Mouse (Mus musculus) kidney, postnatal 0 days (tissue): Measurements from ENCODE around the gene Tenm3. TPM values are rescaled to one million over a fixed set of nuclear protein-coding genes. Genes with fewer than 3 reads are reported as not detected.

ENCODE experiments used
- ATAC-seq: fragments of 200-750 bp; cut with Nextera tagmentation; replicated peaks from 2 replicates; pipeline ENCODE4 v1.8.0; 2017; ENCODE audit warnings: low read depth, moderate number of reproducible peaks, moderate TSS enrichment, moderate library complexity; ENCODE audit not compliant: low FRiP score
- DNase-seq: peaks from one replicate; pipeline ENCODE4 v3.0.0-alpha.2; 2016; ENCODE audit warnings: low spot score
- H3K27ac ChIP-seq: fragments of 300-500 bp; sonication (generic); 2 replicates; pipeline ENCODE4 v1.5.1; 2014; ENCODE audit warnings: mild to moderate bottlenecking
- H3K27me3 ChIP-seq: fragments of 300-500 bp; sonication (generic); 2 replicates; pipeline ENCODE4 v1.6.1; 2014; ENCODE audit warnings: low read length, mixed read lengths; ENCODE audit not compliant: insufficient read depth
- H3K36me3 ChIP-seq: fragments of 300-500 bp; sonication (generic); 2 replicates; pipeline ENCODE4 v1.6.1; 2014; ENCODE audit warnings: low read length, mixed read lengths; ENCODE audit not compliant: insufficient read depth
- H3K4me1 ChIP-seq: fragments of 300-500 bp; sonication (generic); replicated peaks from 2 replicates; pipeline ENCODE4 v1.6.1; 2014; ENCODE audit warnings: antibody characterized with exemption, low read length, mixed read lengths; ENCODE audit not compliant: insufficient read depth
- H3K4me2 ChIP-seq: fragments of 300-500 bp; sonication (generic); 2 replicates; pipeline ENCODE4 v1.6.1; 2014; ENCODE audit warnings: mild to moderate bottlenecking, low read length, moderate library complexity, mixed read lengths
- H3K4me3 ChIP-seq: fragments of 300-500 bp; sonication (generic); replicated peaks from 2 replicates; pipeline ENCODE4 v1.5.1; 2014; ENCODE audit warnings: low read depth, low read length
- H3K9ac ChIP-seq: fragments of 300-500 bp; sonication (generic); 2 replicates; pipeline ENCODE4 v1.6.1; 2014; ENCODE audit warnings: low read depth, low read length
- H3K9me3 ChIP-seq: fragments of 300-500 bp; sonication (generic); replicated peaks from 2 replicates; pipeline ENCODE4 v1.6.1; 2016; ENCODE audit warnings: low read length, inconsistent platforms, mixed read lengths
- CTCF ChIP-seq: IDR thresholded peaks from 2 replicates; pipeline ENCODE4 v1.5.1; 2016; ENCODE audit warnings: antibody characterized with exemption, low read depth, mild to moderate bottlenecking, moderate library complexity
- WGBS: fragments of 180-500 bp; shearing (Covaris S2); extraction: QIAGEN DNeasy Blood & Tissue Kit; methylation state at CpG from one replicate; pipeline ENCODE4 v1.1.7; 2014; 5-methylcytosine and 5-hydroxymethylcytosine counted together
- polyA plus RNA-seq: library from polyadenylated mRNA; unstranded; fragments of >200 nt; fragmentation: Nextera tagmentation; extraction: Ambion mirVana; gene quantifications from 2 replicates; pipeline ENCODE4 v1.2.1, GENCODE M21; 2015

The Tenm3 gene
- polyA plus RNA-seq, 1 experiment from 2014 or later, result 15.3 TPM

GRCm38 (mm10) chr8:48508641-48509599 is 334.8 kb downstream of the Tenm3 start:
- no peak overlapping the region for H3K27ac ChIP-seq
- H3K4me1 ChIP-seq, result peaks cover 7% of the 10 kb centered on the region; the same call in 1 of the 2 replicates
- peak overlapping the region; percentile 53 for H3K4me2 ChIP-seq
- 0 out of 2 replicates have a peak overlapping the region, but pooled peaks have one; percentile 1 for H3K9ac ChIP-seq
- H3K36me3 ChIP-seq, result no peaks in the 10 kb centered on the region
- no peak for TF ChIP-seq CTCF
- no peak for ATAC-seq
- H3K9me3 ChIP-seq, result no peaks in the 10 kb centered on the region
- H3K27me3 ChIP-seq, result no peaks in the 10 kb centered on the region
- H3K4me3 ChIP-seq, result peak overlapping the region; percentile 11; the same call in 1 of the 2 replicates
- WGBS, result 40% methylated on average over 29 of the region's 29 CpGs
- no peak for DNase-seq

GRCm38 (mm10) chr8:48507719-48508501 is 335.8 kb downstream of the Tenm3 start:
- DNase-seq, result peak; percentile 66

GRCm38 (mm10) chr8:48492491-48492890 is 351.3 kb downstream of the Tenm3 start:
- no peaks in the 10 kb centered on the region for H3K27me3 ChIP-seq
- H3K9me3 ChIP-seq, result no peaks in the 10 kb centered on the region
- DNase-seq (no peak), ATAC-seq (no peak)
- no peaks in the 10 kb centered on the region for H3K36me3 ChIP-seq
- H3K9ac ChIP-seq, result no peak overlapping the region
- H3K27ac ChIP-seq, result no peak overlapping the region
- no peak overlapping the region for H3K4me3 ChIP-seq
- TF ChIP-seq CTCF, result no peak
- H3K4me2 ChIP-seq, result no peak overlapping the region
- no peaks in the 10 kb centered on the region for H3K4me1 ChIP-seq
- 92% methylated on average over 5 of the region's 5 CpGs for WGBS

More at GRCm38 (mm10) chr8:48507719-48508501, 335.8 kb downstream of the Tenm3 start:
- peaks cover 7% of the 10 kb centered on the region; the same call in 1 of the 2 replicates for H3K4me1 ChIP-seq
- TF ChIP-seq CTCF, result no peak
- H3K27ac ChIP-seq, result no peak overlapping the region
- H3K4me2 ChIP-seq, result no peak overlapping the region
- no peaks in the 10 kb centered on the region for H3K27me3 ChIP-seq
- 61% methylated on average over 10 of the region's 10 CpGs for WGBS
- no peak overlapping the region for H3K4me3 ChIP-seq
- ATAC-seq, result no peak
- H3K9ac ChIP-seq, result no peak overlapping the region
- no peaks in the 10 kb centered on the region for H3K9me3 ChIP-seq
- H3K36me3 ChIP-seq, result no peaks in the 10 kb centered on the region

GRCm38 (mm10) chr8:48490635-48491165 is 353.1 kb downstream of the Tenm3 start:
- Histone ChIP-seq H3K9ac (no peak overlapping the region), H3K4me2 (no peak overlapping the region), H3K27me3 (no peaks in the 10 kb centered on the region), H3K27ac (no peak overlapping the region), H3K9me3 (no peaks in the 10 kb centered on the region), H3K36me3 (no peaks in the 10 kb centered on the region), H3K4me3 (no peak overlapping the region), H3K4me1 (no peaks in the 10 kb centered on the region)
- WGBS, result 83% methylated on average over 6 of the region's 6 CpGs
- no peak for TF ChIP-seq CTCF
- no peak for ATAC-seq
- no peak for DNase-seq

GRCm38 (mm10) chr8:48489936-48490634 is 353.7 kb downstream of the Tenm3 start:
- Histone ChIP-seq H3K27me3 (no peaks in the 10 kb centered on the region), H3K4me1 (no peaks in the 10 kb centered on the region), H3K4me2 (no peak overlapping the region), H3K36me3 (no peaks in the 10 kb centered on the region), H3K9me3 (no peaks in the 10 kb centered on the region), H3K27ac (no peak overlapping the region), H3K9ac (no peak overlapping the region), H3K4me3 (no peak overlapping the region)
- 83% methylated on average over 18 of the region's 18 CpGs for WGBS
- DNase-seq (no peak), ATAC-seq (no peak)
- no peak for TF ChIP-seq CTCF
